Mouse (Mus musculus) gastrocnemius, postnatal 25 days (tissue): ENCODE results near the gene Ralgps1. TPM values are rescaled to one million over a fixed set of nuclear protein-coding genes. Genes with fewer than 3 reads are reported as not detected.

Experiments
- microRNA-seq, 2 experiments: library from miRNA; unstranded; fragments of <30 nt; microRNA quantifications; one replicate each; pipeline ENCODE4 v1.2.0; 2021; ENCODE audit warnings: borderline replicate concordance in 2 of 2
- total RNA-seq, 2 experiments: library from RNA; stranded (reverse); gene quantifications; 1 replicate in 1 of 2; 2 replicates in 1 of 2; pipeline ENCODE4 v1.2.3; 2021

Gene Ralgps1
- total RNA-seq, 2 experiments from 2014 or later: 2.3 to 2.5 TPM

Small RNA genes lying within 50 kb of the gene (microRNA-seq; reads per million reads assigned to microRNA genes)
- 0 reads per million in 2 experiments for gene Gm25998

Other genes starting within 250 kb of the Ralgps1 start
- gene Garnl3, start 239.8 kb downstream of the Ralgps1 start, total RNA-seq: 1 to 10 TPM in 1 of 2 experiments, under 1 TPM in 1; 0.49 to 1.7 TPM
- gene Angptl2, start 155.4 kb downstream of the Ralgps1 start, total RNA-seq: 10 to 100 TPM; 64.2 to 68.7 TPM
- gene Zbtb34, start 59.8 kb upstream of the Ralgps1 start, total RNA-seq: 1 to 10 TPM; 3.5 to 4.4 TPM
- gene Zbtb43, start 97.1 kb upstream of the Ralgps1 start, total RNA-seq: 10 to 100 TPM; 11.8 to 13.1 TPM